Mouse (Mus musculus): ENCODE results near the gene Nbl1. TPM values are rescaled to one million over a fixed set of nuclear protein-coding genes. Genes with fewer than 3 reads are reported as not detected.

Nbl1 gene
- polyA plus RNA-seq, 1 experiment: 125 TPM

GRCm38 (mm10) chr4:139105453-139105852 lies 12.7 kb upstream of the Nbl1 start:
- no peak for DNase-seq (ENCODE audit: low read depth, low spot score)
- WGBS: 90% methylated on average over 1 of the region's 1 CpGs

- no peak for DNase-seq (ENCODE audit: low read depth, low spot score)
- WGBS: 76% methylated on average over 6 of the region's 6 CpGs
Measured at GRCm38 (mm10) chr4:139101546-139101945, 8.8 kb upstream of the Nbl1 start.

- WGBS: 84% methylated on average over 8 of the region's 8 CpGs
- DNase-seq (ENCODE audit: low read depth, low spot score): no peak
Measured at GRCm38 (mm10) chr4:139100326-139100725, 7.5 kb upstream of the Nbl1 start.

DNA sequence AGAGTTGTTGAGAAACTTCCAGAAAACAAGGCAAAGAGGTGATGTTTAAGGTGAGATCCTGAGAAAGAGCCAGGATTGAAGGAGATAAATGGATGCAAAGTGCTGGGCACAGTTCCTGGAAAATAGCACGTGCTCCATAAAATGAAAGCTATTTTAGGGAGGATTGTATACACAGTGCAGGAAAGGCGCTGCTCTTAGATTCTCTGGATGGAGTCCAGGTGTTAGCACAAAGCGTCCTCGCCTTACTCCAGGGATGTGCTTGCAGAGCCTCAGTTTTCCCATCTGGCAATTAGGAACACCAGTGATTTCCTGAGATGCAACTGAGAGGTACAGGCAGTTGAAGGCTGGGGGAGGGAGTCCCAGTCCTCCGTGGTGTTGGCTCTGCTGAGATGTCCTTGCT lies 3.4 kb upstream of the Nbl1 start:
- WGBS: 11% methylated on average over 5 of the region's 5 CpGs

DNA sequence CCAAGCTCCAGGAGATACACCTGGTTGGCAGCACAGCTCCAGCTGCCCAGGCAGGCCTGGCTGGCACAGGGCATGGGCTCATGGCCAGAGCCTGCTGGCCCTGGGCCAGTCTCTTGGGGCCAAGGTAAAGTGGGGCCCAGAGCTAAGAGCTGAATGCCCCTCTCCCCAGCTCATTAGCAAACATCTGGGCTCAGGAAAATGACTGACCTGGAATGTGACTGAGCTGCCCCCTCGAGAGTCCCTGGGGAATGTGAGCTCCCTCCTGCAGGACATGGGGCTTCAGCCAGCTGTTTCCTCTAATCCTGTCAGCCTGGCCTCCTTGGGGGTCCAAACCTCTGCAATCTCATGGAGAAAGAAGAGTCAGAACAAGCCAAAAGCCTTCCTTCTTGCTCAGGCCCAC lies 2.6 kb upstream of the Nbl1 start:
- no peak for DNase-seq (ENCODE audit: low read depth, low spot score)
- WGBS: 11% methylated on average over 1 of the region's 1 CpGs

More for the DNA sequence above, 3.4 kb upstream of the Nbl1 start:
- DNase-seq (ENCODE audit: low read depth, low spot score): peak; percentile 57

- no peak for DNase-seq (ENCODE audit: low read depth, low spot score)
- 44% methylated on average over 13 of the region's 13 CpGs for WGBS
Measured at GRCm38 (mm10) chr4:139093196-139093530, 370 bp upstream of the Nbl1 start.

DNA sequence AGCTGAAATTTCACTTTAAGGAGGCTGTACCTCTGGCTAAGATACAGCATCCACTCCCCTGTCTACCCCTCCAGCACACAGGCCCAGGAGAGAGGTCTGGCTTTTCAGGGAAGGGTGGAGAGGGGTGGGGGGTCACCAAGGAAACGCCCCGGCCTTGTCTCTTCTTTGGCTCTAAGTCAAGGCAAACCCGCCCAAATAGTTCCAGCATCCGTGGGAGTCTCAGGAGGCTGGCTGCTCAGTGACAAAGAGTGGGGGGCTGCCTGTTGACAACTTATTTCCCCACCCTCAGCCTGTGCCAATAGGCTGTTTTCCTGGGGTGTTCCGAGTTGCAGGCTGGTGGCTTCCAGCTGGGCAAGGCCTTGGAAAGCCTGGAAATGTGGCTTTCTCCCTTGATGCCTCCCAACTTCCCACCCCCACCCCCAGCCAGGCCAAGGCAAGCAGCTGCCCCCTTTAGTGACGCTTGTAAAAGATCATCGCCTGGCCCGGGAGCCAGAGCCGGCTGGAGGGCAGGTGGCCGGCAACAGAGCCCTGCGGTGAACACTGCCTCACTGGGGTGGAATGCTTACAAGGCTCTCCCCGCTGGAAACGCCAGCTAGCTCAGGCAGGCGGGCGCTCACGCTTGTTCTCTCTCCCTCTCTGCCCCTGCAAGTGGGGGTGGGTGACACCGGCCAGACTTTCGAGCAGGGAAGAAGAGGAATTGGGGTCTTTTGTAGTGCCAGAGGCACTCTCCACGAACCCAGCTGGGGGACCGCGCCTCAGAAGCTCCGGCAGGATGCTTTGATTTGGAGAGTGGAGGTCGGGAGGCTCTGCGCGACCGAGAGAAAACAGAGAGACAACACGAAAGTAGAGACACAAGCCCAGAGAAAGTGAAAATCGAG lies 1.1 kb downstream of the Nbl1 start:
- DNase-seq (ENCODE audit: low read depth, low spot score): no peak
- 12% methylated on average over 28 of the region's 28 CpGs for WGBS

DNA sequence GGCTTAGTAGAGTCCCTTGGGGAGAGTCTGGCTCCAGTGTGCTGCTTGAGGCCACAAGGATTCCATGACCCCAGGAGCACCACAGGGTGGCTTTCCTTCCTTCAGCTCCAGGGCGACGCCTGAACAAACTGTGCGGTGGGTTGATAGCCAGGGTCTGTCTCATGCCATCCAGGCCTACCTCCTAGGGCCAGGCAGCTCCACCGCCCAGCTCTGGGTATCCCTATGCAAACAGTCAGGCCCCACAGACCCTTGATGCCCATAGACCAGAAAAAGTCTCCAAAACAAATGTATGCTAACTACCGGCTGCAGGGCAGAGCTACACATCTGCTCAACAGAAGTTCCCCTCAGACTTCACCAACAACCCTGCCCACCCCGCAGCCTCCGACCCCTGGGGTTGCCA lies 1.7 kb downstream of the Nbl1 start:
- WGBS: 65% methylated on average over 7 of the region's 7 CpGs
- no peak for DNase-seq (ENCODE audit: low read depth, low spot score)

DNA sequence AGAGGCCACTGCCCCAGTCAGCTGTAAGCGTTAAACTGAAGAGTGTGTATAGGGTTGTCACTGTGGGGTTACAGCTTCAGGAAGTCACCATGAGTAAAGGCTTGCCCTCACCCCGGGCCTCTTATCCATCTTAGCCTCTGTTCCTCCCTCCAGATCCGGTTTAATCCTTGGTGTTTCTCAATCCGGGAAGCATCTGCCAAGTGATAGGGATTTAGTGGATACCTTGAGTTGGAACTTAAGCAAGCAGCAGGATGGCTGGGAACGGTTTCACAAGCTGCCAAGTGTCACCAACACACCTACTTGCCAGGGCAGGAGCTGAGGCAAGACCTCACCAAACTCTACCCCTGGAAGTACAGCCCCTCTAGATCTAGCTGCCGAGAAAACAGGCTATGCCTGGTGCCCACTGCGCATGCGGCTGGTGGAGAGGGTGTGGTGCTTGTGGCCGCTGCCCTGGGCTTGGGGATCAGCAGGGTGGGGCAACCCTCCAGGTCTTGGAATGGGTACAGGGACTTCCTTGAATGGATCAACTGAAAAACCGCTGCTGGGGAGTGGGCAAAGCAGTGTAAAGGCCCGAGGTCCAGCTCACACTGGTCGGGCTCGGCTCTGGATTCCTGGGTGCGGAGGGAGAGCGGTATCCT lies 2.4 kb downstream of the Nbl1 start:
- WGBS: 46% methylated on average over 15 of the region's 15 CpGs
- DNase-seq (ENCODE audit: low read depth, low spot score): no peak

- 26% methylated on average over 9 of the region's 9 CpGs for WGBS
- DNase-seq (ENCODE audit: low read depth, low spot score): peak; percentile 76
Measured at GRCm38 (mm10) chr4:139088982-139089671, 3.7 kb downstream of the Nbl1 start.

DNA sequence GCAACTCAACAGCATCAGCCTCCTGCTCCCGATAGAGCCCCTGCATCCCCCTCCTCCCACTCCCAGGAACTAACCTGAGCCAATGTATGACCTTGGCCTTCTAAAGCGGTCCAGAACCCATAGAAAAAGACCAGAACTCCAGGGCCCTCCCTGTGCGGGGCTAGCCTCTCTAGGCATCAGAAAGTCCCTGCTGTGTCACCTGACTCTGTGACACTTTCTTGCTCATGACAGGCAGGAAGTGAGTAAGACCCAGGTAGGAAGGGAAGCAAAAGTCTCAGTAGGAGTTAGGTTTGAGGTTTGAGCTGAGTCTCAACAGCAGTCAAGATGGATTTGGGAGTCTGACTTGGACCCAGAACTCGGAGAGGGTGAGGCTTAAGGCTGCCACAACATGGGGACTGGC lies 5.8 kb downstream of the Nbl1 start:
- DNase-seq (ENCODE audit: low read depth, low spot score): no peak
- 80% methylated on average over 4 of the region's 4 CpGs for WGBS

GRCm38 (mm10) chr4:139086037-139086436 lies 6.8 kb downstream of the Nbl1 start:
- DNase-seq (ENCODE audit: low read depth, low spot score): peak; percentile 72
- WGBS: 12% methylated on average over 5 of the region's 5 CpGs

- WGBS: 57% methylated on average over 11 of the region's 11 CpGs
- DNase-seq (ENCODE audit: low read depth, low spot score): no peak
Measured at GRCm38 (mm10) chr4:139085337-139085736, 7.5 kb downstream of the Nbl1 start.

DNA sequence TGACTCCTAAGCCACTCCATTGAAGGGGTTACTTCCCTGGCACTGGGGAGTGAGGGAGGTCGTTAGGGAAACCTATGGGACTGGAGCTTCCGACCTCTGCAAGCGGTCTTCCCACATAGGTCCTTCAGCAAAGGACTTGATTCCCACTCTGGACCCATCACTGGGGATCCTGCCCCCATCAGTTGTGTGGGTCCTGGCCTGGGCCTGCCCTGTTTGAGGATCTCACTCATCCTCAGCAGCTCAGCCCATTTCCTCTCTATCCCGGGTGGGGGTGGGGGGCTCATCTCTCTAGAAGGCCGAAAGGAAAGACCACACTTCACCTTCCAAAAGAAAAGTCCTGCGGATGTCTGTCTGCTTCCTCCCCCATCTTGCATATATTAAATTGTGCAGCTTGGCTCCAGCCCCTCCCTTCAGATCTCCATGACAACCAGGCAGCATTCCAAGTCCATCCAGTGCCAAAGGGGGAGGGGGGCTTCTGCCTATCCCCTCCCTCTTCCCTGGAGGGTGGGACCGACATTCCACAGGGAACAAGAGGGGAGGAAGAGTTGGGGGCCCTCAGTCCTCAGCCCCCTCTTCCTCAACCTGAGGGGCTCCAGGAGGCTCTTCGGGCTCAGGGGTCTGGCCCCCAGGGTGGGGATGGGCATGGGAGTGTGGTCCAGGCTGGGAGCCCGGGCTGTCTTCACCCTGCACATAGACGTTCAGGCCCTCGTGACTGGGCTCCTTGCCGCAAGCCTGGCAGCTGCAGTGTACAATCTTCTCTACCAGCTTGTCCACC lies 9.8 kb downstream of the Nbl1 start:
- WGBS: 46% methylated on average over 12 of the region's 12 CpGs
- no peak for DNase-seq (ENCODE audit: low read depth, low spot score)

DNA sequence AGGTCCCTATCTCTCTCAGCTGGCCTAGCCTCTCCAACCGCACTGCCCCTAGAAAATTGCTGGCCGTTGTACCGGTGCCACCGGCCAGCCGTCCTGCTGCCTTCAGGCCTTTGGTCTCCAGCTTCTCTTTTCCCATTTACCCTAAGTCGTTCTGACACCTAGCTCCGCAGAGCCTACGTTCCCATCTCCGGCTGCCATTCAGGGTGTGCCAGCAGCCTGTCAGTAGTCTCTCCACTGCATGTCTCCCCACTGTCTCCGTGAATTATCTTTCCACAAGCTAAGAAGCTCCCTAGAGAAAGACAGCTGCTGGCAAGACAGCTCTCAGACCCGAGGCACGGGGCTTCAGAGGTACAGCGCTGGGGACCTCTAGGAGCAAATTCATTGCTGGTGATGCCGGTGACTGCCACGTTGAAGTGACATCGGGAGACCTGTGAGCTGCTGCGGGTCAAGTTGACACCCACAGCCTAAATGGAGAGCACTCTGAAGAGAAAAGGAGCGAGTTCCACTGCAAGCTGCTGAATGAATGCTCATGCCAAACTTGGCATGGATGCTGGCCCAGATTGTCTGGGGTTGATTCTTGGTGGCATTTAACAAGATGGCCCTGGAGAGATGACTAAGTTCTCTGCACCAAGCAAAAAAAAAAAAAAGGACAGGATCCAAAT lies 11.4 kb downstream of the Nbl1 start:
- WGBS: 81% methylated on average over 18 of the region's 18 CpGs

GRCm38 (mm10) chr4:139080259-139080658 lies 12.5 kb downstream of the Nbl1 start:
- 89% methylated on average over 7 of the region's 7 CpGs for WGBS
- no peak for DNase-seq (ENCODE audit: low read depth, low spot score)

More for the DNA sequence above, 11.4 kb downstream of the Nbl1 start:
- DNase-seq (ENCODE audit: low read depth, low spot score): no peak

GRCm38 (mm10) chr4:139079439-139079838 lies 13.4 kb downstream of the Nbl1 start:
- WGBS: 86% methylated on average over 11 of the region's 11 CpGs
- DNase-seq (ENCODE audit: low read depth, low spot score): no peak

- WGBS: 19% methylated on average over 4 of the region's 4 CpGs
Measured at GRCm38 (mm10) chr4:139078726-139079125, 14.1 kb downstream of the Nbl1 start.

GRCm38 (mm10) chr4:139078313-139078712 lies 14.5 kb downstream of the Nbl1 start:
- 19% methylated on average over 2 of the region's 2 CpGs for WGBS

More at GRCm38 (mm10) chr4:139078726-139079125, 14.1 kb downstream of the Nbl1 start:
- no peak for DNase-seq (ENCODE audit: low read depth, low spot score)

More at GRCm38 (mm10) chr4:139078313-139078712, 14.5 kb downstream of the Nbl1 start:
- DNase-seq (ENCODE audit: low read depth, low spot score): no peak

All from large intestine, adult 2 months (tissue).